Mouse (Mus musculus): ENCODE data around the gene Surf2.

The Surf2 gene

DNA sequence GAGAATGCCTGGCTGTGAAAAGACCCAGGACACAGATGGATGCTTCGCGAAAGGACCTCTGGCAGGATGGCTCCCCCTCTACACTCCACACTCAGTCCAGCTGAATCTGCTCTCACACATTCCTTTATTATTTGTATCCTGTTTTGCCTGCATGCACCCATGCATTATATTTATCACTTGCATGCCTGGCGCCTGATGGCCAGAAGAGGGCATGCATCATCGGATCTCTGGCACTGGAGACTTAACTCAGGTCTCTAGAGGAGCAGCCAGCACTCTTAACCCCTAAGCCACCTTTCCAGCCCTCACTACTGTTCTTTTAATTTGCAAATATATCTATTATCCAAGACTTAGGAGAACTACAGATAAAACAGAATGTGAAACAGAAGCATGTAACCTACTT lies 44.6 kb downstream of the Surf2 start:
- DNase-seq (ENCODE audit: low spot score) = no peak

DNA sequence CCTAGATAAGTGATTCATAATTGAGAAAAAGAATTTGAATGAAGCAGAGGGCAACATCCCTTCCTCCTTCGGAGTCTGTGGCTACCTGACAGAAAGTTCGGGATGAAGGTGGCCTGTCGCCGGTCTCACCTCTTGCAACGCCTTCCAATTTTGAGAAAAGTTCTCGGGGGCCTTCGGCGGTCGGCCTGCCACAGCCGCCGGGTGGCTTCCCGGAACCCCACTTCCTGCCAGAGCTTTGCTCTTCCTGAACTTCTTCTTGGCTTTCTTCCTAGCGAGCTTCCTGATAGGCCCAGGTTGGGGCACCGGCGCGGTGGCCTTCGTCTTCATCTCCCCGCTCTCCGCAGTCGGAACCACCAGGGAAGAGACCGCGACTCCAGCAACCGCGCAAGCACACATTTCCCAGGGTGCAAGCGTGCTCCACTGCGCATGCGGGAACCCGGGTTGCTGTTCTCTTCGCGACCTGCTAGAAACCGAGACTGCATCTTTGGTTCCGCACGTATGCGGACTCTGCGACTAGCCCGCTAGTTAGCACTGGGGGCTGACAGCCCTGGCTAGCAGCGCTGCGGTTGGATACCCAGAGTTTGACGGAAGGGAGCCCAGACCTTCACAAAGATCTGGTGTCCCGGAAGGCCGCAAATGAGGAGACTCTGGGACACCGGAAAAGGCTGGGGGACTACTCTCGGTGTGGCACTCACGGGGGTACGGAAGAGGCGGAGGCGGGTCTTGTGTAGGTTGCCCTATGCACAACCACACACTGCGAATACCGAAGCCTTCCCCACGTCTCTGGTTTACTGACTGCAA lies 48.0 kb downstream of the Surf2 start, which contains the start of gene Rexo4:
Rexo4 (minus strand) TSS at position 464 of the 801 bp plus-strand sequence.
- peak; percentile 80 for DNase-seq (ENCODE audit: low spot score)

DNA sequence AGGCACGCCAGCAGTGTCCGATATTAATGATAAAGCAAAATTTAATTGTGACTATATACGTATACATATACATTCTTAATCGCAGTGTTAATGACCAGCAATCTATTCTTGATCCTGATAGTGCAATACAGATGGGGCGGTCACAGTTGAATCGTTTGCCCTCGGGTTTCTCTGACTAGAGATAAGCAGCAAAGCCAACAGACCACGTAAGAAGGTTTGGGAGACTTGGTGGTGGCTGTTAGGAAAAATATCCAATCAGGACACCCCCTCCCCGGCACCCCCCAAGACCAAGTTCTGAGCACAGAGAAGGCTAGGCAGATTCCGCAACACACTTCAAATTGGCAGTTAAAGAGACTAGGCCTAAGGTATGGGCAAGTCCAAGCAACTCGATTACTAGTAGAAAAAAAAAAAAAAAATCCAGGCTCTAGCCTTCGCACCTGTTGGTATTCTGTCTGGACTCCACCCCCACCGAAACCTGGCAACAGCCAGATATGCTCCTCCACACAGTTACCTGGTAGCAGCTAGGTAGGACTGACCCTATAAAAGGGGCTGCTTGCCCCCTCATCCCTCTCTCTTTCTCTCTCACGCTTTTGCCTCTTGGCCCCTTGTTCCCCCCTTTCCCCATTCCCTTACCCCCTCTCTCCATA lies 48.7 kb downstream of the Surf2 start:
- no peak for DNase-seq (ENCODE audit: low spot score)

DNA sequence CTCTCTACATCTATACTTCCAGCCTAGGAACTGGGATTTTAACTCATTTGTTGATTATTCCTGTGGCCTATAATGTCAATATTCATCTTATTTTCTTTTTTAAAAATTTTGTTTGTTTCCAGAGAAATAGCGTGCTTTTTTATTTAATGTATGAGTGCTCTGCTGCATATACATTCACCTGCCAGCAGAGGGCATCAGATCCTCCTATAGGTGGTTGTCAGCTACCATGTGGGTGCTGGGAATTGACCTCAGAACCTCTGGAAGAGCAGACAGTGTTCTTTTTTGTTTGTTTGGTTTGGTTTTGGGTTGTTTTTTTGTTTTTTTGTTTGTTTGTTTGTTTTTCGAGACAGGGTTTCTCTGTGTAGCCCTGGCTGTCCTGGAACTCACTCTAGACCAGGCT lies 51.1 kb downstream of the Surf2 start:
- no peak for DNase-seq (ENCODE audit: low spot score)
